Mouse (Mus musculus) ES-CJ7 (cell line): ENCODE measurements at regions not wholly inside any gene's neighbourhood (a gene's known extent, or its start where the extent isn't known, plus 50 kb on each side); places are given as distances from the start of the nearest gene placed in this dataset.

Source experiments
- DNase-seq: peaks from one replicate; pipeline ENCODE4 v3.0.0; 2011; ENCODE audit warnings: low read depth, low spot score

DNA sequence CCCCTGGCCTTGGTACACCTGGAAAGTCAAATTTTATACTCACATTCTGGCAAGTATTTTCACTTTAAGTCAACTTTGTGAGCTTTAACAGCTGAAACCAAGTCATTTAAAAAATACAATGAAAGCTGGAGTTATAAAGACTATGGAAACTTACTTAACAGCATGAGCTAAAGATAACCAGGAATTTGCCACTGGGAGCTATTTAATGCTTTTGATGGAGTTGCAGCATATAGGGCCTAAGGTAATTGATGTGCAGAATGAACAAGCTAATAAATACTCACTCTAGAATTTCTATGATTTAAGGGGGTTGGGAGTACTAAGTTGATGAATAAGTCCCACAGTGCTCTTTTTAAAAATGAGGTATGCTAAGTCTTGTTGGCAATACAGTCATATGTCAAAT, 463.5 kb upstream of the Dmac1 start:
- no peak for DNase-seq

GRCm38 (mm10) chr4:75730798-75731400, 452.8 kb upstream of the Dmac1 start:
- DNase-seq: no peak

DNA sequence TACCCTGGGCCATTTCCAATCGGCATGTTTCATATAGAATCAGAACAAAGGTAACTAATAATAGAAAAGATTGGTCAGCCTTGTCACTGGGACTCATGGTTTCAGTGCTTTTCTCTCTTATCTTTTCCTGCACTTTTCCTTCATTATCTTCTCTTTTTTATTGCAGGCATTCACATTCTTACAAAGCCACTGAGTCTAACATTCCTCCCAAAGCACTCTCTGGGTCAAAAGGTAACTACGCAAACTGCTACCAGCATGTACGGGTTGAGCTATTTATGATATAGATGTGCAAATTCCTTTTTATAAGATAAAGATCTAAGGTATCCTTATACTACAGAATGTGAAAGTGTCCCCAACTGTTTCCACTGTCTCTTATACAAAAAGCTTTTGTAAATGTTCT, 436.5 kb upstream of the Dmac1 start:
- DNase-seq: no peak

GRCm38 (mm10) chr4:75713960-75714359, 435.9 kb upstream of the Dmac1 start:
- DNase-seq: peak; percentile 52

DNA sequence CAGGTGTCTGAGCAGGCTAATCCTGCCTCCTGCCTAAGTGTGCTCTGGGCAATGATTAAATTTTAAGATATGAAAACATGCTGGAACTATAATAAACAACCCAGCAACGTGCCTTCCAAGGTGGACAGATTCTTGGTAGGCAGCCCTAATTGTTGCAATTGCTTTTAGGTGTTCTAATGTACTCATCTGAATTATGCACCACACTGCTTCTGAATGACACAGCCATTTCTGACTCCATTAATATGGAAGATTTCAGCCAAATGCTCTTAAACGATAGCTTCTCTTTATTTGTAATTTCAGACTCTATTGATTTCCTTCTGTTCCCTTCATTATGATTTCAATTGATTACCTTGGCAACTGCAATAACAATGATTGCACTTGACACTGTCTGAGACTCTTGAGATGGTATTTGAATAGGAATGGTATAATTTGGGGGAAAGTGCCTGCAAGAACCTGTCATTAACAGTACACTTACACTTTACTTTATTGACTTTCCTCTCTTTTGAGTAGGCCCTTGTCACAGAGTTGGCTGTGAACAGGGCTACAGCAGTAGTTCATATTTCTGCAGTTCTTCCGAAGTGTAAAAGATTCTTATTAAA, 422.8 kb upstream of the Dmac1 start:
- no peak for DNase-seq

GRCm38 (mm10) chr4:75676590-75677174, 398.6 kb upstream of the Dmac1 start:
- no peak for DNase-seq

DNA sequence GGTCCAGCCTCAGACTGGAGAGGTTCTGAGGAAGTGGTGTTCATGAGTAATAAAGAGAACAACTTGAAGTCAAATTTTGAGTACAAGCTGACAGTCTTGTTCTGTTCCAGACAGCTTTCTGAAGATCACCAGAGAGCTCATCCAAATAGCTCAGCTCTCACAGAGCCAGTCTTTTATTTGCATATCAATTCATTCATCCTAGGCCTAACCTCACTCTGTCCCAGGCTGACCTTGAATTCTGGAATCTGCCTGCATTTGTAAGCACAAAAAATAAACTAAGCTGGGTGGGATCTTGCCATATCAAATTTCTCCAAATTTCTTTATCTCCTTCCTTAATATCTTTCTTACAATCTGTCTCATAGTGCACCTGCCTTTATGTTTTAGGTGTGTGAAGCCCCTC, 362.9 kb upstream of the Dmac1 start:
- peak; percentile 73 for DNase-seq

- DNase-seq: no peak
Measured at GRCm38 (mm10) chr4:75636627-75637026, 358.5 kb upstream of the Dmac1 start.

DNA sequence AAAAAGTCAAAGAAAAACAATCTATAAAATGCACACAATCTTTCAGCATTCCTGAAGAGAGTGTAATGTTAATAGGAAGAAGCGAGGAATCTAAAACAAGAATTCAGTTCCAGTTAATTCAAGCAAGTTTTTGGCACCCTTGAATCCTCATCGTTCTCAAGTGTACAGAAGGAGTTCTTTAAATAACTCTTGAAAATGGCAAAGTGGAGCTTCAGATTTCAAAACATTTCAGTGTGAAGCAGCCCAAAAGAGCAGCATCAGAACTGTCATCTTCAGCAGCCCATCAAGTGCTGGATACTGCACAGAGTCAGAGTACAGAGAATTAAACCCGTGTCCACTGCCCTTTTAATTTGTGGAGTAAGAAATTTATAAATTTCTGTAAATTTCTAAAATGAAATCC, 311.8 kb upstream of the Dmac1 start:
- DNase-seq: no peak

DNA sequence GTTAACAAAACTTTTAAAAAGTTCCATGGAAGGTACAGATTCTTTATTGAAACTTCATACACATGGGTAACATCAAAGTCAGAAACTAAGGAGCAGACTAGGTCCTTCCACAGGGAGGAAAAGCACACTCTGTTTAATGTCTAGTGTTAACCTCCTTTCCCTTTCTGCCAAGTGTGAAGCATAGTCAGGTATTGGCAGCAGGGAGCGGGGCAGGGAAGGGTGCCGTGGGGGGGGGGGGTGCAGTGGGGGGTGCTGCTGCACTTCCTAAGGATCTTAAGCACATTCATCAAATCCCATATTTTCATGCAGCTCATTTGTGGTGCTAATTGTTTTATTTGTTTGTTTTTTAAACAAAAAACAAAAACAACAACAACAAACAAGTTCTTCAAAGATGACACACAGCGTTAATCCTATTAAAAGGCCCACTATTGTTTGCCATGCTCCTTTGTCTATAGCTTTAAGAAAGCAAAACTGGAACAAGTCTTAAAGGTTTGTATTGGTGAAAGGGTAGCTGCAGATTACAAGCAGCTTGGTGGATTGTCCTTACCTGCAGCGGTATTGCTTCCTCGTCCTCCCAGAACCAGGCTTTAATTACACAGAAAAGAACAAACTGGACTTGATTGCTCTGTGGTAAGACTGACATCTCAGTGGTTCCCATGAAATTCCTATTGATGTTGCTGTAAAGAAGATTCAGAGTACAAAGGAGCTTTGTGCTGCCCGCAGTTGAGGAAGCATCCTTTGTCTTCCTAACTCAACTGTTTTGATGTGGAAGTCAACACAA, 310.2 kb upstream of the Dmac1 start:
- DNase-seq: no peak

- no peak for DNase-seq
Measured at GRCm38 (mm10) chr4:75579865-75580264, 301.8 kb upstream of the Dmac1 start.

GRCm38 (mm10) chr4:75572603-75573002, 294.5 kb upstream of the Dmac1 start:
- no peak for DNase-seq

DNA sequence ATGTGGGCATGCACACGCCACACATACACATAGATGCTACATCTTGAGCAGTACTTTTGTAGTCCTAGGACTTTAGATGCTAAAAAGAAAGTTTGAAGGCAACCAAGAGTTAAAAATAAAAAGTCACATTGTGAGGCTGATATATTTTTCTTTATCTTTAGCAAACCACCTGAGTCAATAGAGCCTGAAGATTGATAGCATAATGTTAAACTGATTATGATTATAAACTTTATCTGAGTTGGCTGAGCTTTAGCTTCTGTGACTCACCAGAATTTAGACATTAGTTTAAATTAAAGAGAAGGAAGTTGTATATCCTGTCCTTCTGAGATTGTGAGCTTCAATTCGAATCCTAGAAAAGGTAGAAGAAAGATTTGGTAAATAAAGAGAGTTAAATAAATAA, 289.5 kb upstream of the Dmac1 start:
- no peak for DNase-seq

DNA sequence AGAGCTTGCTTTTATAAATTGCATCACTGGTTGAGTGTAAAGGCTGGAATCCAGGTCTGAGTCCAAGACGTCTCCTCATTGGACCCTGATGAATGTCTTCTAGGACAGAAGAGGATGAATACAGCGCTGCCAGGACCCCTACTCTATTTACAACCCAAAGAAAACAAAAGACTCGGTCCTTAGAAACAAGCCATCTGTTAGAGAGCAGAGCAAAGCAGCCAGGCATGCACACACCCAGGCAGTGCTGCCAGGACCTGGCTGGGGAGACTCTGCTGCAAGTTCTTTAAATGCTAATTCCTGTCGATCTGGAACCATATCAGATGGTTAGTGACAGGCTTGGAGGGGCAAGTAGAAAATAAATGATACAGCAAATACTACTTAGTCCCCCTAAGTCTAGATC, 284.4 kb upstream of the Dmac1 start:
- peak; percentile 4 for DNase-seq

DNA sequence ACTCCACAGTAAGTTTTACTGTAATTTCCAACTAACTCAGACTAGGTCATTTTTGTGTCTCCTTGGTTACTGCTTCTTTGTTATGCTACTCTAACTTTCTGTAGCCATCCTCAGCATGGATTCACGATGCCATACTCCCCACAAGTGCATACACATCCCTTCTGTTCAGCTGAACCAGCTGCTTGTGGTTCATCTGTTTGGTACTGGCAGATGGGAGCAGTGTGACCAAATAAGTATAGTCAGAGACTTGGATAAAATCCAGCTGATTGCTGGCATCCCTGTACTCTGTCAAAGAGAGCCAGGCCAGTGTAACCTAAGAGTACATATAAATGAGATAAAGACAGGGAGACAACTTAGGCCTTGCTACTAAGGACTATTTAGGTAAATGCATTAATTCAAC, 283.7 kb upstream of the Dmac1 start:
- no peak for DNase-seq

DNA sequence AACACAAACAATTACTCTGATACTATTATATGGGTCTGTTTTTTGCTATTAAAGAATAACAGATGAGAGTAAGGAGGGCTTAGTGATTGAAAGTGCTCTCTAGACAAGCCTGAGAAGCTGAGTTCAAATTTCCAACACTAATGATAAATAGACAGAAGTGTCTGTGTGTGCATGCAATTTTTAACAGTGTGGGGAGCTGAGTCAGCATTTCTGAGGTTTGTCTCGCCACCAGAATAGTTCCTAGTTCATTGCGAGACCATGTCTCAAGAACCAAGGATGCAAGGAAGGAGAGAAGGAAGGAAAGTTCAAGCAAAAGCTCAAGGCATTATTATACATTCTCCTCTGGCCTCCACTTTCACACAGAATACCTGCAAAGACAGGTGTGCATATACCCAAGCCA, 259.7 kb upstream of the Dmac1 start:
- DNase-seq: no peak

DNA sequence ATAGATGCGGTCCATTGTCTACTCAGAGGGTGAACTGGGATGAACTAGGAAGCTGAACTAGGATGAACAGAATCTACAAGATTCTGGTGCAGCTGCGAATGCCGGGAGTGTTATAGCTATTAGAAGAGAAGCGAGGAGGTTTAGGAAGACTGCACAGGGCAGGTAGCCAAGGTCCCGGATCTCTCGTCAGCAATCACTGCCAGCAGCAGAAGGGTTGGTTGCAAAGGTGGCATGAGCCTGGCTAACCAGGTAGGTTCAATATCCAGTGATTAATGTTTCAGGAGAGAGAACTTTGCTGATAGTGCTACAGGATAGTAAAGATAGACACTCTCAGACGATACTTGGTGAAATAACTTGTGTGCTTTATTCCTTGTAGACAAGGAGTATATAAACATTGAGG, 257.0 kb upstream of the Dmac1 start:
- no peak for DNase-seq

GRCm38 (mm10) chr4:75529607-75530006, 251.5 kb upstream of the Dmac1 start:
- DNase-seq: no peak

DNA sequence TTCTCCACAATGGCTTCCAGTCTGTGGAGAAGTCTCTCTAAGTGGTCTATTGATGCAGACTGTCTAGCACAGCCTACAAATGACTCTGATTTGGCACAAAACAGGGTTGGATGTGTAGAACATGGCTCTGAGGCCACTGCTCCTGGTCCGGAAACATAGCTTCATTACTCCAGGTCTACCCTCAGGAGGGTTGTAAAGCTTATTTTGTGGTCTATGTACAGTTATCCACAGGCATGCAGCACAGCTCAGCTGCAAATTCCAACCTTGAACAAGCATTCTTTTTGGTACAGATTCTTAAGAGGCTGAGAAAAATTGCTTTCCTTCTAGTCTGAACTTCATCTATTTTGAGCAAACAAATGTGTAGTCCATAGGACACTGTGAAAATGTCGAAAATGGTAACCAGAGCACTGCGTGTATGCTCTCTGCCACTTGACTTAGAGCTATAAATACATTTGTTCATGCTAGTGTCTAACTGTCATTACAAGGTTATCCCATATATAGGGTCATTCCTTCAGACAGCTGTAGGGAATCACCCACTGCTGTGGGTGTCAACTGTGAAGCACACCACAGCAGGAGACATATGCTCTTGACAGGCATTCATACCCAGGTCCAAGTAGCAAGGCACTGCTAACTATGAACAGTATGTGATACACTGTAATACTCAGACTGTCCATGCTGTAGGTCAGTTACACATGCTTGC, 239.5 kb upstream of the Dmac1 start:
- DNase-seq: no peak
